ENCODE assay signal across 8 mouse cellular contexts in the genomic region with DNA sequence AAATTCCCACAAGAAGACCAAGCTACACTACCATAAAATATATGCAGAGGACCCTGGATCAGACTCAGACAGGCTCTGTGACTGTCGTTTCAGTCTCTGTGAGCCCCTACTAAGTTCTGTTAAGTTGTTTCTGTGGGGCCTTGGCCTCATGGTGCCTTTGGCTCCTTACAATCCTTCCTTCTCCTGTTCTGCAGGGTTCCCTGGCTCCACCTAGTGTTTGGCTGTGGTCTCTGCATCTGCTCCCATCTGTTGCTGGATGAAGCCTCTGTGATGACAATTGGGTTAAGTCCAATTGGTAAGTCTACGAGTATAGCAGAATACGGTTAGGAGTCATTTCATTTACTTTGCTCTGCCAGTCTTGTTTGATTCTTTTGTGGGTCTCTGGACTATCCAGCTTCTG. TPM values are rescaled to one million over a fixed set of nuclear protein-coding genes. Genes with fewer than 3 reads are reported as not detected.
DNase-seq lines count a peak whose midpoint lies in the region; ATAC-seq and TF ChIP-seq lines count a peak whose summit lies in the region.
"Had no signal": no experiment of that assay in that cellular context is flagged by ENCODE, and none has a peak within 500 bp of the region (broad histone marks: within the 10 kb centered on the region; RNA-seq: fewer than 3 reads in every experiment).

No protein-coding gene starts in this region.

- no peak overlapping the region for H3K27ac ChIP-seq in ES-E14 (ENCODE audit: insufficient read depth, low read depth, low read length, poor library complexity, severe bottlenecking)
- H3K27ac ChIP-seq in spleen, adult 2 months (ENCODE audit: insufficient read depth, low read length) = no peak overlapping the region
- H3K27ac ChIP-seq: neural tube, embryonic 13.5 days had no signal

- TF ChIP-seq CTCF in spleen, adult 2 months (IDR thresholded peaks at IDR 0.05; ENCODE audit: extremely low read depth, insufficient read depth, insufficient read length, insufficient replicate concordance) = peak; percentile 74; the same call in 1 of the 2 replicates

- ATAC-seq in common myeloid progenitor, adult 5-6 weeks (replicated peaks; ENCODE audit: low read depth, poor library complexity, severe bottlenecking) = peak; percentile 72

- 39% methylated on average over 3 of the region's 3 CpGs for WGBS in spleen, adult 2 months

- H3K27me3 ChIP-seq in spleen, adult 2 months (ENCODE audit: control insufficient read depth, insufficient read depth, low read length) = no peaks in the 10 kb centered on the region
- H3K27me3 ChIP-seq: neural tube, embryonic 13.5 days had no signal

- no peaks in the 10 kb centered on the region for H3K9me3 ChIP-seq in ES-E14 (ENCODE audit: control insufficient read depth, insufficient read depth, low read depth, low read length)
- H3K9me3 ChIP-seq: neural tube, embryonic 13.5 days had no signal

- H3K9ac ChIP-seq in ES-E14 (ENCODE audit: insufficient read depth, low read depth, low read length, poor library complexity, severe bottlenecking) = no peak overlapping the region
- H3K9ac ChIP-seq: neural tube, embryonic 13.5 days had no signal

- DNase-seq in ES-E14 (ENCODE audit: low read depth, low spot score) = peak; percentile 66
- DNase-seq in ZHBTc4 (ENCODE audit: low read depth, low spot score) = peak; percentile 79
- DNase-seq in heart, adult 8-10 months (ENCODE audit: low spot score) = peak; percentile 87
- DNase-seq in layer of hippocampus, postnatal 36 days = peak; percentile 68 to 79
- DNase-seq in lung, postnatal 36 days = peak; percentile 92
- peak; percentile 15 to 62 for DNase-seq in spleen, adult 2 months (ENCODE audit: low read depth in 1 of 2, low spot score in 2 of 2)

- H3K4me1 ChIP-seq in ES-E14 (ENCODE audit: control insufficient read depth in 2 of 2, insufficient read depth in 2 of 2, low read length in 2 of 2, poor library complexity in 1 of 2) = peaks cover 0 to 1% of the 10 kb centered on the region in 2 experiments; a peak in 1 of 4 replicates
- peaks cover 2% of the 10 kb centered on the region; the same call in 1 of the 2 replicates for H3K4me1 ChIP-seq in spleen, adult 2 months (ENCODE audit: control insufficient read depth, insufficient read depth, insufficient read length)

- in situ Hi-C loops in ES-E14 (cut with MboI; ENCODE audit: low sequenced_read_pairs in 2 of 2, unreplicated experiment in 2 of 2) = no loop called here

- H3K36me3 ChIP-seq in ES-E14 (ENCODE audit: control insufficient read depth, insufficient read depth, low read length, poor library complexity, severe bottlenecking) = no peaks in the 10 kb centered on the region
- no peaks in the 10 kb centered on the region for H3K36me3 ChIP-seq in spleen, adult 2 months (ENCODE audit: control insufficient read depth, insufficient read depth, low read length)
- H3K36me3 ChIP-seq: neural tube, embryonic 13.5 days had no signal

- no peak overlapping the region for H3K4me3 ChIP-seq in ES-E14 (ENCODE audit: insufficient read depth in 1 of 2, low read depth in 1 of 2, low read length in 2 of 2, poor library complexity in 1 of 2, severe bottlenecking in 1 of 2)
- H3K4me3 ChIP-seq in spleen, adult 2 months (ENCODE audit: extremely low read depth, insufficient read depth, insufficient read length) = no peak overlapping the region
- H3K4me3 ChIP-seq: neural tube, embryonic 13.5 days had no signal

- TF ChIP-seq POLR2A in spleen, adult 2 months (IDR thresholded peaks at IDR 0.05; ENCODE audit: low read depth, low read length) = no peak

TF ChIP-seq in ES-E14, 5 proteins besides CTCF, POLR2A, EP300 and RAD21:
- TF ChIP-seq ZC3H11A (IDR thresholded peaks at IDR 0.05; ENCODE audit: borderline replicate concordance, low read depth, low read length) (peak; percentile 78), MAFK (IDR thresholded peaks at IDR 0.05; ENCODE audit: insufficient read depth, low read depth, low read length) (no peak), CHD2 (IDR thresholded peaks at IDR 0.05; ENCODE audit: low read depth, low read length) (no peak)

RNA-seq across cellular contexts. Expression of gene Nxpe2, which starts 1.5 kb away (rescaled TPM):
- 0.13 TPM in 1 of 2 replicates, not detected in the other for total RNA-seq in ES-E14 (2012; rRNA removed)
- total RNA-seq in common myeloid progenitor, adult 5-6 weeks (2017) = 55.6 and 56.2 TPM in 2 replicates
- 1 to 10 TPM; 1.1 to 2.6 (median 1.8) TPM for total RNA-seq in heart, adult 8-10 months (2022)
- under 1 TPM in 1 of 2 experiments, not detected in 1; 0.12 TPM for total RNA-seq in layer of hippocampus, postnatal 36 days (2021)
- polyA plus RNA-seq in spleen, adult 2 months (2012; rRNA removed) = 16.1 and 17.9 TPM in 2 replicates

Comparison
In these comparisons a context has a peak if more than half of its experiments do, and no peak if none do; other contexts are left out.
1. DNase-seq: peak in every context shown above with its lines; median percentile 92 in lung, postnatal 36 days; 87 in heart, adult 8-10 months; 79 in ZHBTc4; 74 in layer of hippocampus, postnatal 36 days; 66 in ES-E14; 38 in spleen, adult 2 months.
2. RNA of gene Nxpe2, which starts 1.5 kb away (total RNA-seq): 55.6 to 56.2 TPM in common myeloid progenitor, adult 5-6 weeks; 1.1 to 2.6 TPM in heart, adult 8-10 months, 0.13 TPM in ES-E14 and 0.12 TPM in layer of hippocampus, postnatal 36 days; every median in the first group is over 10 times any median in the second.